Mouse (Mus musculus) regulatory T cell (primary cell): ENCODE results near the gene Gm10338.
"Not testable (repeated sequence)": the region's sequence is repeated elsewhere in the genome, so short reads cannot be mapped to it uniquely, and the experiment has no call there.

Experiments
- in situ Hi-C: fragments of 300-600 bp; cut with MboI, MseI; formaldehyde crosslinking; loops from one replicate; pipeline ENCODE4 v1.15.1; 2025; ENCODE audit warnings: high pct_unique_total_duplicates

The Gm10338 gene

DNA sequence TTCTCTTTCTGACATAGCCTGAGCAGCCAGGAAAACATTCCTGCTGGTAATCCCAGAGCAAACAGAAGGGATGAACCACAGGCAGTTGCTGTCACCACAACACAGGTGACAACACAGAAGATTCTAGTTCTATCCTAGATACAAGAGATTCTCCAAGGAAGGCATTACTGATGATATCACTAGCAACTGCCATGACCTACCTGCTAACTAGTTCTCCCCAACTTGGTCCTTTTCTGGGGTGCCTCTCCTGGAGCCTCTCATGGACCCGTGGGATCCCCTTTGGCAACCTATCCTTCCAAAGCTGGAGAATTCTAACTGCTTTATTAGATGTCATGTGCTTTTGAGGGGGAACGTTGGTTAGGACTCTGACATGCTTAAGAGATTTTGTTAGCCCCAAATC, at the start of gene Gm10338:
Gene Gm10338 (minus strand): TSS at position 101 of the 400 bp plus-strand sequence.
- in situ Hi-C loops, result not testable (repeated sequence)

GRCm38 (mm10) chr14:7643872-7644271, 48.5 kb upstream of the Gm10338 start, which contains the start of gene Gm10128:
Gene Gm10128 (minus strand): TSS chr14:7643972.
- in situ Hi-C loops, result not testable (repeated sequence)

DNA sequence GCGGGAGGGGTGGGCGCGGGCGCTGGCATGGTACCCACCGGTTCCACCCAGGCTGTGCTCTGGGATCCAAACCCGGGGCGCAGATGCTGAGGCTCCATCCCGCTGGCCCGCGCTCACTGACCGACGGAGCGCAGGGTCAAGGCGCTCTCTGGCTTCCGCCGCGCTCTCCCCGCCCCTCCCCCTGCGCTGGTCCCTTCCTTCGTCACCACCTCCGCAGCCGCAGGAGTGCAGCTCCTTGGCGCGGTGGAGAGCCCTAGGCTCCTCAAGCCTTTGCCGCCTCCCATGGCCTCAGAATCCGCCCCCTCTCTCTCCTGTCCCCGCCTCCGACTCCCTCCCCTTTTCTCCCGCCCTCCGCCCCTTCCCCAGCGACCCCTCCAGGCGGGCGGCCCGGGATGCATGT, 27.0 kb downstream of the Gm10338 start, which contains the start of gene Gm3558:
Gene Gm3558 (minus strand): TSS at position 185 of the 400 bp plus-strand sequence.
- in situ Hi-C loops, result loop anchor here (5.0 to 25.0 kb wide), 4 partner anchors 94 to 1691 kb away; no protein-coding TSS in a partner anchor

DNA sequence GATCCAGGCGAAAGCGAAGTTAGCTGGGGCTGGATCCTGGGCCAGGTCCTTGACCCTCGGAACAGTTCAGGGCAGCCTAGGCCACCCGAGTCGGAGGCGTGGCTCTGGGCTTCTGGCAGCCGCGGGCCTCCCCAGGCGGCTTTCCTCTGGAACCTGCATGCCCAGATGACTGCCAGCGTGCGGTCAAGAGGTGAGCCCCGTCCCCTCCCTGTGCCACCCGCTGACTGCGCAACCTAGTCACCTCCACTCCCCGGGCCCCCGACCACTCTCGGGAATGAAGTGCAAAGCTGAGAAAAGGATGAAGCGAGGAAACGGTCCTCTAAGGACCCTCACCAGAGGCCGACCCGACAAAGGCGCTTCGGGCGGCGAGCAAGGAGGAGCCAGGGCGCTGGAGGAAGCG, 27.5 kb downstream of the Gm10338 start:
- in situ Hi-C loops, result loop anchor here (5.0 to 25.0 kb wide), 4 partner anchors 94 to 1691 kb away; no protein-coding TSS in a partner anchor

- in situ Hi-C loops, result loop anchor here (5.0 to 25.0 kb wide), 4 partner anchors 95 to 1690 kb away; no protein-coding TSS in a partner anchor
These were observed 28.1 kb downstream of the Gm10338 start for GRCm38 (mm10) chr14:7567266-7567665.
